Mouse (Mus musculus) hindbrain, embryonic 10.5 days (tissue): ENCODE data around the gene Cplx2. TPM values are rescaled to one million over a fixed set of nuclear protein-coding genes. Genes with fewer than 3 reads are reported as not detected.

Experiments used
- DNase-seq: peaks from one replicate; pipeline ENCODE4 v3.0.0-alpha.2; 2017; ENCODE audit warnings: low spot score
- H3K27ac ChIP-seq: fragments of 300-500 bp; sonication (generic); 2 replicates; pipeline ENCODE4 v1.5.1; 2016; ENCODE audit warnings: mild to moderate bottlenecking, moderate library complexity
- H3K27me3 ChIP-seq: fragments of 300-500 bp; sonication (generic); 2 replicates; pipeline ENCODE4 v1.6.1; 2016; ENCODE audit warnings: mild to moderate bottlenecking; ENCODE audit not compliant: poor library complexity, insufficient read depth, severe bottlenecking
- H3K36me3 ChIP-seq: fragments of 300-500 bp; sonication (generic); 2 replicates; pipeline ENCODE4 v1.6.1; 2016; ENCODE audit warnings: mild to moderate bottlenecking, moderate library complexity
- H3K4me1 ChIP-seq: fragments of 300-500 bp; sonication (generic); replicated peaks from 2 replicates; pipeline ENCODE4 v1.6.1; 2016; ENCODE audit warnings: mild to moderate bottlenecking
- H3K4me3 ChIP-seq: fragments of 300-500 bp; sonication (generic); 2 replicates; pipeline ENCODE4 v1.5.1; 2016; ENCODE audit warnings: mild to moderate bottlenecking, moderate library complexity
- H3K9me3 ChIP-seq: fragments of 300-500 bp; sonication (generic); 2 replicates; pipeline ENCODE4 v1.6.1; 2016; ENCODE audit warnings: mild to moderate bottlenecking, moderate library complexity
- WGBS: fragments of 180-500 bp; shearing (Covaris S2); methylation state at CpG from one replicate; pipeline ENCODE4 v1.1.7; 2016; 5-methylcytosine and 5-hydroxymethylcytosine counted together
- polyA plus RNA-seq: library from polyadenylated mRNA; unstranded; fragments of >200 nt; fragmentation: Nextera tagmentation; extraction: Ambion mirVana; gene quantifications from 2 replicates; pipeline ENCODE4 v1.2.1, GENCODE M21; 2016

The Cplx2 gene
- polyA plus RNA-seq, 1 experiment from 2014 or later, result 10.2 TPM

- H3K9me3 ChIP-seq, result no peaks in the 10 kb centered on the region
- no peak for DNase-seq
- H3K4me3 ChIP-seq, result no peak overlapping the region
- H3K36me3 ChIP-seq, result no peaks in the 10 kb centered on the region
- H3K4me1 ChIP-seq, result peaks cover 48% of the 10 kb centered on the region
- H3K27me3 ChIP-seq, result peaks cover 56% of the 10 kb centered on the region
- no peak overlapping the region for H3K27ac ChIP-seq
- 47% methylated on average over 9 of the region's 9 CpGs for WGBS
These were observed 3.1 kb downstream of the Cplx2 start for GRCm38 (mm10) chr13:54374106-54374706.

- no peaks in the 10 kb centered on the region for H3K9me3 ChIP-seq
- peaks cover 40% of the 10 kb centered on the region for H3K27me3 ChIP-seq
- DNase-seq, result no peak
- no peak overlapping the region for H3K27ac ChIP-seq
- H3K36me3 ChIP-seq, result 0 out of 2 replicates have a peak, but pooled peaks cover 3% of the 10 kb centered on the region
- no peak overlapping the region for H3K4me3 ChIP-seq
- WGBS, result 81% methylated on average over 11 of the region's 11 CpGs
- H3K4me1 ChIP-seq, result peaks cover 43% of the 10 kb centered on the region
These were observed 4.6 kb downstream of the Cplx2 start for GRCm38 (mm10) chr13:54375497-54376495.

GRCm38 (mm10) chr13:54376736-54377135 is 5.6 kb downstream of the Cplx2 start:
- no peaks in the 10 kb centered on the region for H3K9me3 ChIP-seq
- 95% methylated on average over 7 of the region's 7 CpGs for WGBS
- DNase-seq, result no peak
- no peak overlapping the region for H3K4me3 ChIP-seq
- H3K4me1 ChIP-seq, result peaks cover 33% of the 10 kb centered on the region
- no peak overlapping the region for H3K27ac ChIP-seq
- H3K36me3 ChIP-seq, result 0 out of 2 replicates have a peak, but pooled peaks cover 3% of the 10 kb centered on the region
- H3K27me3 ChIP-seq, result peaks cover 30% of the 10 kb centered on the region

- Histone ChIP-seq H3K4me3 (no peak overlapping the region), H3K4me1 (peaks cover 20% of the 10 kb centered on the region), H3K27ac (no peak overlapping the region), H3K9me3 (no peaks in the 10 kb centered on the region), H3K27me3 (peaks cover 18% of the 10 kb centered on the region), H3K36me3 (0 out of 2 replicates have a peak, but pooled peaks cover 3% of the 10 kb centered on the region)
- no peak for DNase-seq
- WGBS, result 60% methylated on average over 3 of the region's 3 CpGs
These were observed 6.9 kb downstream of the Cplx2 start for GRCm38 (mm10) chr13:54378051-54378450.

DNA sequence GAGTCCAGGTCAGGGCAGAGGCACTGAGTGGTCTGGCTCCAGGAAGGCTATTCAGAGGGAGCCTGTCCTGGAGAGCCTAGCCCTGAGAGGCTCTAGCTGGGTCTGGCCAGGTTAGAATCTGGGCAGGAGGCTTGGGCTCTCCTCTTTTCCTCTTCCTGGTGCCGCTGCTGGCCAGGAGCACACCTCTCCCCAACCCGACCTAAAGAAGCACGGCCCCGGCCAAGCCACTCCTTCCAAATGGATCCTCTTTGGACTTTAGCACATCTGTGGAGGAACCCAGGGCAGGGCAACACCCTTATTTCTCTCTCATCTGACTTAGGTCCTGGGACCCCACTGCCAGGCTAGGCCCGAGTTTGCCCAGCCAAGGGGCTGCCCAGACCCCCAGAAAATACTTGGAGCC is 9.3 kb downstream of the Cplx2 start:
- 78% methylated on average over 5 of the region's 5 CpGs for WGBS
- H3K27ac ChIP-seq, result no peak overlapping the region
- no peak for DNase-seq

GRCm38 (mm10) chr13:54381396-54381795 is 10.2 kb downstream of the Cplx2 start:
- H3K27me3 ChIP-seq, result no peaks in the 10 kb centered on the region
- DNase-seq, result no peak
- H3K4me3 ChIP-seq, result no peak overlapping the region
- H3K9me3 ChIP-seq, result no peaks in the 10 kb centered on the region
- H3K36me3 ChIP-seq, result 0 out of 2 replicates have a peak, but pooled peaks cover 3% of the 10 kb centered on the region
- WGBS, result 89% methylated on average over 8 of the region's 8 CpGs
- H3K27ac ChIP-seq, result no peak overlapping the region
- H3K4me1 ChIP-seq, result peaks cover 17% of the 10 kb centered on the region

More for the DNA sequence above, 9.3 kb downstream of the Cplx2 start:
- no peaks in the 10 kb centered on the region for H3K27me3 ChIP-seq
- peaks cover 17% of the 10 kb centered on the region for H3K4me1 ChIP-seq
- H3K9me3 ChIP-seq, result no peaks in the 10 kb centered on the region
- 0 out of 2 replicates have a peak, but pooled peaks cover 3% of the 10 kb centered on the region for H3K36me3 ChIP-seq
- no peak overlapping the region for H3K4me3 ChIP-seq

GRCm38 (mm10) chr13:54383531-54383930 is 12.4 kb downstream of the Cplx2 start:
- 0 out of 2 replicates have a peak, but pooled peaks cover 3% of the 10 kb centered on the region for H3K36me3 ChIP-seq
- DNase-seq, result no peak
- peaks cover 17% of the 10 kb centered on the region for H3K4me1 ChIP-seq
- no peak overlapping the region for H3K27ac ChIP-seq
- WGBS, result 76% methylated on average over 5 of the region's 5 CpGs
- H3K9me3 ChIP-seq, result no peaks in the 10 kb centered on the region
- no peaks in the 10 kb centered on the region for H3K27me3 ChIP-seq
- H3K4me3 ChIP-seq, result no peak overlapping the region

DNA sequence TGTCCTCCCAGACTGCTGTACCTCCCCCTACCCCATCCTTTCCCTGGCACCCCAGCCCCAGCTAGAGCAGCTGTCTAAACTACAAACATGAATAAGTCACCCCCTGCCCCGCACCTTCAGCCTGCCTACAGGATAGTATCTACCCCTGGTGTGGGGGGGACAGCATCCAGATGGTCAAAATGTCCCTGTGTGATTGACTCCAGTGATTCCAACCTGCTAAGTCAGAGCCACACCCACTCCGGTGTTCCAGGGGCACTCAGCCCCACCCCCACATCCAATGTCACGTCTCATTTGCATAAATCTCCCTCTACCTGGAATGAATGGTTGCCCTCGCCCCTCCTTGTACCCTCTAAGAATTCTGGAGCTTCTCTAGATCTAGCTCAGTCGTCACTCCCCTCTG is 13.4 kb downstream of the Cplx2 start:
- Histone ChIP-seq H3K27ac (no peak overlapping the region), H3K4me3 (no peak overlapping the region), H3K4me1 (peaks cover 17% of the 10 kb centered on the region), H3K9me3 (no peaks in the 10 kb centered on the region), H3K27me3 (no peaks in the 10 kb centered on the region), H3K36me3 (0 out of 2 replicates have a peak, but pooled peaks cover 3% of the 10 kb centered on the region)
- no peak for DNase-seq
- WGBS, result 37% methylated on average over 5 of the region's 5 CpGs

DNA sequence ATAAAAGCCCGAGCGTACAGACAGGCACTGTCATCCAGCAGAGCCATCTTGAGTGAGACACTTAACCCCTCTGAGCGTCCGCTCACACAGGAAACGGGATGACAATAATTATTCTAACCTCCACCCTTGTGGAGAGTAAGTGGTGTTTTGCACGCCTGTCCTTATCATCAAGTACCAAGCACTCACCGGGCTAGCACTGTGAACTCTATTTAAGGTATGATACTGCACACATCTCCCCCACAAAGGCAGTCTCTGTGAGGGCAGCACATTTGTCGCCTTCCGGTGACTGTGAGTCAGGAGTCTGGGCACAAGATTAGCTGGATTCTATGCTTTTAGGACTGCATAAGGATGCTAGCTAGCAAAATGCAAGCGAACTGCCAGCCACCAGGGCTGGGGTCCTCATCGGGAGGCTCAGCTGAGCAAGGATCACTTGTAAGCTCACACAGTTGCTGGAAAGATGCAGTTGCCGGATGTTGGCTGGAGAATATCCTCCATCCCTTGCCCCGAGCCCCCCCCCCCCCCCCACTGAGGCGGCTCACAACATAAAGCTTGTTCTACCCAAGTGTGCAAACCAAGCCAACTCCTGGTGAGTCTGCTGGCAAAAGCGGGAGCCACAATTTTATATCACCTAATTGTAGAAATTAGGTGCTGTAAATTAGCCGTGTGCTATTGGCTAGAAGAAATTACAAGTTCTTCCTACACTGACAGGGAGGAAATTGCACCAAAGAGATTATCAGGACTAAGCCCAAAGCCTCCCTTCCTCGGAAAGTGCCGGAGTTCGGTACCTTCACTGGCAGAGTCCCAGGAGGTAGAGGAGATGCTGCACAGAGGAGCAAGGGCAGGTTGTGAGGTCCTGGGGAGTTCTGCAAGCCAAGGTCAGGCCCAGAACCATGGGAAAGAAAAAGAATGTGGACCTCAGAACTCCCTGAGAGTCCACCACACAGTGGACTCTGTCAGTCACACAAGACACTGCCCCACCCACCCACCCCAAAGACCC is 14.2 kb downstream of the Cplx2 start:
- H3K4me3 ChIP-seq, result no peak overlapping the region
- 72% methylated on average over 19 of the region's 19 CpGs for WGBS

GRCm38 (mm10) chr13:54389971-54390564 is 18.9 kb downstream of the Cplx2 start:
- Histone ChIP-seq H3K27me3 (no peaks in the 10 kb centered on the region), H3K4me1 (no peaks in the 10 kb centered on the region), H3K9me3 (no peaks in the 10 kb centered on the region), H3K27ac (no peak overlapping the region), H3K4me3 (no peak overlapping the region), H3K36me3 (no peaks in the 10 kb centered on the region)
- DNase-seq, result no peak
- WGBS, result 72% methylated on average over 8 of the region's 8 CpGs

More for the DNA sequence above, 14.2 kb downstream of the Cplx2 start:
- Histone ChIP-seq H3K27me3 (no peaks in the 10 kb centered on the region), H3K9me3 (no peaks in the 10 kb centered on the region), H3K36me3 (0 out of 2 replicates have a peak, but pooled peaks cover 1% of the 10 kb centered on the region), H3K4me1 (peaks cover 15% of the 10 kb centered on the region), H3K27ac (no peak overlapping the region)
- DNase-seq, result no peak

DNA sequence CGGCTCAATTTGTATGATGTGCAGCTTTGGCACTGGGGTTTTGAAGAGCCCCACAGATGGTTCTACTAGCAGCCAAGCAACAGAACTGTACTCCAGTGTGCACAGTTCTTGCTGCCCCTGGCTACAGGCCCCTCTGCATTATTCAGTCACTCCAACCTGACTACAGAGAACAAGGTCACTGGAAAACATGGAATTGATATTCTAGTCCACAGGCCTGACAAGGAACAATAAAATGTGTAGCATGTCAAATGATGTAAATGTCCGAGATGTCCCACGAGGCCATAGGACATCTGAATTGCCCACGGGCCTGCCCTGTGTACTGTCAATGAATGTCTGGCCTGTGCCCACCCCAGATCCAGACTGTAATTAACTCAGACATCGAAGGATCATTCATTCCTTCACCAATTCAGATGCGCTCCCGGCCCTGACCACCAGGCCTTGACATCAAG is 19.4 kb downstream of the Cplx2 start:
- no peak for DNase-seq
- Histone ChIP-seq H3K27ac (no peak overlapping the region), H3K4me3 (no peak overlapping the region), H3K9me3 (no peaks in the 10 kb centered on the region), H3K4me1 (no peaks in the 10 kb centered on the region), H3K27me3 (no peaks in the 10 kb centered on the region), H3K36me3 (no peaks in the 10 kb centered on the region)
- WGBS, result 87% methylated on average over 7 of the region's 7 CpGs

- Histone ChIP-seq H3K4me1 (no peaks in the 10 kb centered on the region), H3K27me3 (no peaks in the 10 kb centered on the region), H3K4me3 (no peak overlapping the region), H3K9me3 (no peaks in the 10 kb centered on the region), H3K36me3 (no peaks in the 10 kb centered on the region), H3K27ac (no peak overlapping the region)
- 90% methylated on average over 4 of the region's 4 CpGs for whole genome bisulfite sequencing
- DNase-seq, result no peak
These were observed 20.2 kb downstream of the Cplx2 start for GRCm38 (mm10) chr13:54391313-54391712.
